Mouse (Mus musculus): ENCODE results near the gene Pecr.

DNA sequence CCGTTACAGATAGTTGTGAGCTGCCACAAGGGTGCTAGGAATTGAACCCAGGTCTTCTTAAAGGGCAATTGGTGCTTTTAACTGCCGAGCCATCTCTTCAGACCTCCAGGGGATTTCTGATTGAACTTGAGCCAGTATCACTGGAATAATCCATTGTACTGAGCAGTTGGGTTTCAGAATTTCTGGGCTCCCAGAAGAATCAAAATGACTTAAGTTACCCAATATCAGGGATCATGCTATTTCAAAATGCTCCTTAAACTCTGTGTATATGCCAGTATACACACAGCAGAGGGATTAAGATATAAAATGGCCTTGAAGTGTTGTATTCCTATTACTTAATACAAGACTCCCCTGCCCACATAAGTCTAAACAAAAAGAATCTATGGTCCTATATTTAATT is 7.8 kb upstream of the Pecr start:
- TF ChIP-seq CTCF (IDR thresholded peaks at IDR 0.05; ENCODE audit: borderline replicate concordance, extremely low read depth, insufficient read depth, insufficient read length) (no peak), POLR2A (IDR thresholded peaks at IDR 0.05; ENCODE audit: borderline replicate concordance, extremely low read depth, insufficient read depth, insufficient read length, poor library complexity, severe bottlenecking) (no peak)

Data from brain, embryonic 14.5 days (tissue).